Mouse (Mus musculus) thymus, adult 18-20 months (tissue): ENCODE data around the gene Hat1.

Source experiments
- DNase-seq, 2 experiments: peaks; one replicate each; pipeline ENCODE4 v3.0.0; 2022; ENCODE audit warnings: mixed read lengths in 2 of 2

Hat1 gene

GRCm38 (mm10) chr2:71377426-71377825, 11.3 kb upstream of the Hat1 start:
- no peak for DNase-seq

GRCm38 (mm10) chr2:71381962-71382361, 6.8 kb upstream of the Hat1 start:
- DNase-seq, result no peak

DNA sequence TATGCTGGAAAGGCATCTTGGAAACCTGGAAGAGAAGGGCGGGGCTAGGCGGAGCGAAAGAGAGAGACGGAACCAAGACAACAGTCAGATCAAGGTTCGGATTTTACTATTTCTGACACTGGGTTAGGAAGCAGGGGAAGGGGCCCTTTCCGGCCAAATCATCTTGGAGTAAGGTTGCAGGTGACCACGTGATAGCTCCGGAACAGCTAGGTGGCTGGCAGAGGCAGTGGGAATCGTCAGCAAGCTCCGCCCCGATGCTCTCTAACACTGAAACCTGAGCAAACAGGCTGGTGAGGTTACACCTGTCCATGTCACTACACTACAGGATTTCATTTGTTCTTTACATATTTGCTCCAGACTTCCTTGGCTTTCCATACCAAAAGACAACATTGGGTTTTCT, 4.9 kb upstream of the Hat1 start:
- no peak for DNase-seq

- no peak for DNase-seq
These were observed 992 bp upstream of the Hat1 start for GRCm38 (mm10) chr2:71387766-71388165.

DNA sequence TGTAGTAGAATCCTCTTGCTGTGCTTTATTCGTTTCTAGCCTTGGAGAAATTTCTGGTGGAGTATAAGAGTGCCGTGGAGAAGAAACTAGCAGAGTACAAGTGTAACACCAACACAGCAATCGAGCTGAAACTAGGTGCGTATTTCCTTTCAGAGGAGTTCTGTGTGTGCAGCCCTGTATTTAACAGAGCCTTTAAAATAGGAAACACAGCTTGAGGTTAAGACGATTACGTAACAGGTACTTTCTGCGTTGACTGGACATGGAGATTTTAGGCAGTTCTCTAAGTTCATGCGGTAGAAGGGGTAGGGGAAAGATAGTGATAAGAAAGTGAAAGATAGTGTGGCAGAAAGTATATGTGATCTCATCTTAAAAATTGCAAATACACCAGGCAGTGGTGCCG, 1.1 kb downstream of the Hat1 start:
- DNase-seq, result no peak

- no peak for DNase-seq
These were observed 16.9 kb downstream of the Hat1 start for GRCm38 (mm10) chr2:71405613-71406012.

- DNase-seq, result no peak
These were observed 30.1 kb downstream of the Hat1 start for GRCm38 (mm10) chr2:71418760-71419280.

DNA sequence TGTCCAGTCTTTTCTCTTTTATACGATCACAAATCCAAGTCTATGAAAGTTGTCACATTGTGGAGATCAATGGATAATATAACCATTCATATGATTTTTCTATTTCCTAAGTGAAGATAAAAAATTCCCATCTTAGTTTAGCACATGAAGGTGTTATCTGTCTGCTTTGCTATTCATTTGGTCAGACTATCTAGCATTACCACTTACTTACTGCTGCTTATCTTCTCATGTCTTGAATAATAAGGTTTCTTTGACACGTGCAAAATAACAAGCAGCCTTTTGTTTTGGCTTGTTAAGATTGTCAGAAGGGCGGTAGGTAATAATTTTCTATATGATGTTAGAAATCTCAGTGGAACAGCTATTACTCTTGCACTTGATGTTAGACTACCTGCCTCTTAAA, 30.6 kb downstream of the Hat1 start:
- DNase-seq, result no peak

DNA sequence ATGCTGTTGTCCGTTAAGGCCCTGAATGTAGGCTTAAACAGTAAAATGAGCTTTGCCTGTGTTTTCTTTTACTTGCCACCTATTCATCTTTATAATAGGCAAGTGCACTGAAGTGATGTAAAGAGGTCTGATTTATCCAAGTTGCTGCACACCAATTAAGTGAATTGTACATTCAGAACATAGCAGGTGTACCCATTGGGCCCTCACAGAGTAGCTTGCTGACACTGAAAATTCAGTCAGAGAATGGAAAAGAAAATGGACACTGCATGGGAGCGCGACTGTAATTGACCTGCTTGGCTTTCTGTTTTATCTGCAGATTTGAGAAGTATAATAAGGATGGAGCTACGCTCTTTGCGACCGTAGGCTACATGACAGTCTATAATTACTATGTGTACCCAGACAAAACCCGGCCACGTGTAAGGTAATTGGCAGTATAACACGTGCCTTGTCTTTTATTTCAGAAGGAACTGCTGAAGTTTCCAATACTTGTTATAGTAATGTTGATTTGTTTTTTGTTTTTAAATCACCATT, 32.2 kb downstream of the Hat1 start:
- DNase-seq, result no peak

DNA sequence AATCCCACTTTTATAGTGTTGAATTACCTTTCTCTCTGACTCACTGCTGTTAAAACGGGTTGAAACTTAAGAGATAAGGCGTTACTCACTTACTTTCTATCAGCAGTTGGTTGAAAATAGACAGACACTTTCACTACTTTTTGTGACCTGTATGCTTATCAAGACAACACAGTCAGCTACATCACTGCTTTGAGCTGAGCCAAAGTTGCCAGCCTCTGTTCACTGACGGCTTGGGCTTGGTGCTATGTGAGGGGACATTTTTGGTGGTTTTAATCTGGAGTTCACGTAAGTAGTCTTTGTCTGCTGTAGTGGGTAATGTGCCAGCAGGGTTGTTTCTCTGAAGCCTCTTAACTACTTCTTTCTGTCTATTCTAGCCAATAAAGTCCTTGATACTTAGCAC, 35.8 kb downstream of the Hat1 start:
- no peak for DNase-seq

- no peak for DNase-seq
These were observed 46.7 kb downstream of the Hat1 start for GRCm38 (mm10) chr2:71435440-71435839.

DNA sequence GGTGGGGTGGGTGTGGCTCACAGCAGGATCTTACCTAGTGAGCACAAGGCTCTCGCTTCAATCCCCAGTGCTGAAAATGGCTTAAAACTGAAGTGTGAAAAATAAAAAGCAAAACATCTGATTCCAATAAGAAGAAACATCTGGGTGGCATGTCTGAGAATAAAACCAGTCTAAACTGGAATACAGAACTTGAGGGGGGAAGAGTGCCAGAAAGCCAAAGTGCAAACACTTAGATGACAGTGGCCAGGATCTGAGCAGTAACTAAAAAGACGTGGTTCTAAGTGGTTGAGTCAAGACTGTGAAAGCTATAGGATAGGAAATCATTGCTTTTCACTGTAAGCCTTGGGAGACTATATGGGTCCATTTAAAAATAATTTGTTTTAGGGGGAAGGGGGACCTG, 54.6 kb downstream of the Hat1 start:
- no peak for DNase-seq

- no peak for DNase-seq
These were observed 56.9 kb downstream of the Hat1 start for GRCm38 (mm10) chr2:71445536-71446196.

GRCm38 (mm10) chr2:71449604-71450003, 60.8 kb downstream of the Hat1 start:
- DNase-seq, result no peak

GRCm38 (mm10) chr2:71451761-71452160, 63.0 kb downstream of the Hat1 start:
- DNase-seq, result no peak

DNA sequence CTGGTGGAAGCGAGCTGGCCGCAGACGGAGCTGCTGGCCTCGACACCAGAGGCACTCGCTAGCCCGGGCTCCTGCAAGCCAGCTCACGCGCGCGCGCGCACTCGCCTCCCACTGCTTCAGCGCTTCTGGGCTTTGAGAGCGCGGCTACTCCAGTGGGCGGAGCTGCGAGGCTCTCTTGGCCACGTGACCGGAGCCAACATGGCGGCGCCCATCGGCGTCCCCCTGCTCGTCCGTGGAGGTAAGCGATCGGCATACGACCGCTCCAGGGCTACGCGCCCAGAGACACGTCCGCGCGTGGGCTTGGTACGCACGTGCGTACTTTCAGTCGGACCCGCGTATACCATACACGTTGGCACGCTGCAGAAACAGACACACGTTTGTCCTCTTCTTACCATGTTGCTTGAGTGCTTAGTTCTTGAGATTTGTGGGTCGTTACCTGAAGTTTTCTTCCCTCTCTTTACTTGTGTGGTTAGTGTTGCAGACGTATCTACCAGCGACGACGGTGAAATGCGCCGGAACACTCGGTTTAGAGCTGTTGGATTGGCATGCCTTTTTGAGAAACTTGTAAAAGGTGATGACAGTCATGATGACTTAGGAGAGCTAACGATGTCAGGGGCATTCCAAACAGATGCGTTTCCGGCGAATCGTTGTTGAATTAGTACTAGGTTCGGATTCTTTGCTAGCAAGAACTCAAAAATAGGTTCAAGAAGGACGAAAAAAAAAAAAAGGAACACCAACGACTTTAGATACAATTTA, 64.6 kb downstream of the Hat1 start, which contains the start of gene Metap1d:
TSS of gene Metap1d (plus strand) at position 116 of the 756 bp plus-strand sequence.
- DNase-seq, result peak; percentile 88 to 89

- no peak for DNase-seq
These were observed 65.1 kb downstream of the Hat1 start for GRCm38 (mm10) chr2:71453917-71454260.

DNA sequence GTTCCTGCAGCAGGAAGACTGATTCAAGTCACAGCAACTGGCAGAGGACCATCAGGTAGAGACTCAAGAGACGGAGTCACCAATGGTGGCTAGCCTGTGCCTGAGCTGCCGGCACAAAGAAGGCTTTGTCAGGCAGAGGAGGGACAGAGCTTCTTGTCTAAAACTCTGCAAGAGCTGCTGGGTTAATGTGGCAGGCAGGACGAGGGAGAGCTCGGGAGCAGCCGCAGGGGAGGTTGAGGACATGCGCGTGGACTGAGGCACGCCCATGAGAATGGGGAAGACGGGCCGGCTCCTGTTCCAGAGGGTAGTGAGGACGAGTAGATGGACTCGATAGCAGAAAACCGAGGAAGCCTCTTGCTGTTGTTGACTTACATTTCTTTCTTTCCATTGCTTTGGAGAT, 69.9 kb downstream of the Hat1 start:
- DNase-seq, result no peak

DNA sequence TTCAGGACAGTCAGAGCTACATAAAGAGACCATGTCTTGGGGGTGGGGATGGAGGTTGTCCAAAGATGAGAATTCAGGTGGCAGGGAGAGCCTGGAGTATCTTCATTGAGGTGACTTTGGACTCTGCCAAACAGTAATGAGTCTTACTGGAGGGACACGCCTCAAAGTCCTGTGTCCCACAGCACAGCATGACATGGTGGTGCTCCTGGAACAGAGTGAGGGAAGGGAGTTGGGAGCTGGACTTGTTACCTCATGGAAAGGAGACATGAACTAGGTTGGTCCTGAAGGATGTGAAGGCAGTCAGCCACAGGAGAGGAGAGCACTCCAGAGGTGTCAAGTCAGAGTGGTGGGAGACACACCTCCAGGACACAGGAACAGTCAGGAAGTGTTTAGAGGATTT, 70.9 kb downstream of the Hat1 start:
- DNase-seq, result no peak

GRCm38 (mm10) chr2:71461139-71461538, 72.4 kb downstream of the Hat1 start:
- DNase-seq, result no peak

DNA sequence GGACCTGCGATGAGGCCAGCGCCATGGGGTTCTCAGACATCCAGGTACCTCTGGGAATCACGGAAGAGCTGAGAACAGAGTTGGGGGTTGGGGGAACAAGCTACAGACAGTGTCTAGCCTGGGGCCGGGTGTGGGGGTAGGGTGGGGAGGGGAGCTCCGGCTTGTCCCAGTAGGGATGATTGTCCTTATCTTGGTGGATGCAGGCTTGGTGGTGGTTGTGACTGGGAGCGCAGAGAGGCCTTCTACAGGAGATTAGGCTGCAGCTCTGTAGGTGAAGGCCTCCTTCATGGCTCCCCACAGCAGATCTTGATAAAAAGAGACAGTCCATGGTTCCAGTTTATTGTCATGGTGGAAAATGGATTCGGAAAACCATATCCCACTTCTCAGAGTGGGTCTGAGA, 72.8 kb downstream of the Hat1 start:
- DNase-seq, result no peak

- DNase-seq, result no peak
These were observed 73.3 kb downstream of the Hat1 start for GRCm38 (mm10) chr2:71462066-71462465.

- DNase-seq, result no peak
These were observed 73.8 kb downstream of the Hat1 start for GRCm38 (mm10) chr2:71462553-71462952.

GRCm38 (mm10) chr2:71466103-71466502, 77.3 kb downstream of the Hat1 start:
- no peak for DNase-seq
